Mouse (Mus musculus) small intestine, adult 2 months (tissue): ENCODE results near the gene Thrb.

ENCODE experiments used
- CTCF ChIP-seq: fragments of 200-500 bp; IDR thresholded peaks from 2 replicates; pipeline ENCODE4 v1.5.1; 2012; ENCODE audit warnings: low read depth, mild to moderate bottlenecking, control low read depth, inconsistent platforms, low read length, moderate library complexity, mixed read lengths; ENCODE audit not compliant: insufficient replicate concordance, insufficient read length; ENCODE audit errors: extremely low read depth
- POLR2A ChIP-seq: fragments of 200-500 bp; IDR thresholded peaks from 2 replicates; pipeline ENCODE4 v1.6.1; 2012; ENCODE audit warnings: low read depth, mild to moderate bottlenecking, control low read depth, inconsistent platforms, low read length, moderate library complexity

GRCm38 (mm10) chr14:17916651-17917050, 256.6 kb downstream of the Thrb start:
- TF ChIP-seq POLR2A: no peak
- TF ChIP-seq CTCF: no peak
